Mouse (Mus musculus) gastrocnemius, postnatal 14 days (tissue): ENCODE measurements around the gene Tppp3. TPM values are rescaled to one million over a fixed set of nuclear protein-coding genes. Genes with fewer than 3 reads are reported as not detected.
A peak's percentile ranks its signal among the peaks of the same experiment; 100 is the strongest.

Experiments used
- DNase-seq: peaks from one replicate; pipeline ENCODE4 v3.0.0; 2021; ENCODE audit warnings: mixed read lengths
- intact Hi-C: fragments of 180-260 bp; cut with DNase I; formaldehyde crosslinking; loops from one replicate; pipeline ENCODE4 v1.15.1; 2025; ENCODE audit warnings: low total_unique reads
- total RNA-seq, 2 experiments: library from RNA; stranded (reverse); gene quantifications; 2 replicates each; pipeline ENCODE4 v1.2.3; 2021

The Tppp3 gene
- total RNA-seq, 2 experiments from 2014 or later: 191 to 254 TPM

- no peak for DNase-seq
- intact Hi-C loops: no loop called here
Observed at GRCm38 (mm10) chr8:105470681-105471313, 529 bp downstream of the Tppp3 start.

DNA sequence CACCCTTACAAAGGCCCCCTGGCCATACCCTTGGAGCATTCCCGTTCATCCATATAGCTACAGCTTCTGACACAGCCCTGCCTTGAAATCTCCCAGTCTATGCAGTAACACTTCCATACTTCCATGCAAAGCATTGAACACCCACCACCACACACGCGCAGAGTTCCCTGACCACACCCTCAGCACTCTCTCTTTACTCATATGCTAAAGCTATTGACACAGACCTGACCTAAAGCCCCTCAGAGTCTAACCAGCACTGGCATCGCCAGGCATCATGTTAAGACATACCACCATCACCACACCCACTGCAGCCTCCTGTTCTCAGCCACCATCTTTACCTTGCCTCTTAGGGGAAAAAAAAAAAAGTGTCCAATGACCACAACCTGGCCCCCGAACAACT lies 1.1 kb downstream of the Tppp3 start:
- DNase-seq: no peak
- intact Hi-C loops: no loop called here

DNA sequence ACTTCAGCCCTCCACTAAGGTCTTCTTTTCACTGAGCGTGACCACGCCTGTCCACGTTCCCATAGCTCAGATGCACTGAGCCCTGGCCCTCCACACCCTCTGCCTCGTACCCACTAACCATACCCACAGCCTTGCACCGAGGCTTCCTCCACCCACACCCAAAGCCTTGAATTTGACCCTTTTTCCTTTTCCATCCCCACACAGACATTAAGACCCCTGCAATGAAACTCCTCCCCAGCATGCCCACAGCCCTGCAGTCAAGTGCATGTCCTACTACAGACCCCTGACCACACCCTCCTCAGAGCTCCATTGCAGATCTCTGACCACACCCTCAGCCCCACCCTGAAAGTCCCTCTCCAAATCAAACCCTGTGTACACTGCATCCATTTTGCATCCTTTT lies 1.5 kb downstream of the Tppp3 start:
- no peak for DNase-seq
- intact Hi-C loops: no loop called here

DNA sequence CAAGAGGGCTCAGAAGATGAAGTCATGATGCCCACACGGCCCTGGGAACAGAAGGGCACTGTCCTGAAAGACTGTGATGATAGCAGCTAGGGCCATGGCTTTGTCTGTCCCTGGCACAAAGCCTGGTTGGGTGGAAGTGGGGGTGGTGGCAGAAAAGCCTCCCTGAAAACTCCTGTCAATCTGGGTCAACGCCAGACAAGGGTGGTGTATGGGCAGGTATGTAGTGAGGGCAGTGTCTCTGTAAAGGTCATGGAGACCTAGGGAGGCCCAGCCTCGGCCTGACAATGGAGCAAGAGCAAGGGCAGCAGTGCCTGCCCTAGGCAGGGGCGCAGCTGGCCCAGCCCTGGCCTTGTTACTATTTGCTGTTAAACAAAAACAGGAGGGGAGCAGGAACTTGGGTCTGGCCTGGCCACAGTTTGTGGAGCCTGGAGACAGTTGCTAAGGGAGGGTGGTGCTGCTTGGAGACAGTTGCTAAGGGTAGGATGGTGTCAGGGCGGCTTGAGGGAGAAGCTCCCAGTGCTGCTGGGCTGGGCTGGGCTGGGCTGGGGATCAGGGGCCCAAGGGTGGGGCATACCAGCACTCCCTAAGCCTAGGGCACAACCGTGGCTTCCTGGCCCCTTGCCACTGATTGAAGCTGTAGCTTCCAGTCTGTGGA lies 2.2 kb downstream of the Tppp3 start:
- intact Hi-C loops: no loop called here
- DNase-seq: peak; percentile 59

DNA sequence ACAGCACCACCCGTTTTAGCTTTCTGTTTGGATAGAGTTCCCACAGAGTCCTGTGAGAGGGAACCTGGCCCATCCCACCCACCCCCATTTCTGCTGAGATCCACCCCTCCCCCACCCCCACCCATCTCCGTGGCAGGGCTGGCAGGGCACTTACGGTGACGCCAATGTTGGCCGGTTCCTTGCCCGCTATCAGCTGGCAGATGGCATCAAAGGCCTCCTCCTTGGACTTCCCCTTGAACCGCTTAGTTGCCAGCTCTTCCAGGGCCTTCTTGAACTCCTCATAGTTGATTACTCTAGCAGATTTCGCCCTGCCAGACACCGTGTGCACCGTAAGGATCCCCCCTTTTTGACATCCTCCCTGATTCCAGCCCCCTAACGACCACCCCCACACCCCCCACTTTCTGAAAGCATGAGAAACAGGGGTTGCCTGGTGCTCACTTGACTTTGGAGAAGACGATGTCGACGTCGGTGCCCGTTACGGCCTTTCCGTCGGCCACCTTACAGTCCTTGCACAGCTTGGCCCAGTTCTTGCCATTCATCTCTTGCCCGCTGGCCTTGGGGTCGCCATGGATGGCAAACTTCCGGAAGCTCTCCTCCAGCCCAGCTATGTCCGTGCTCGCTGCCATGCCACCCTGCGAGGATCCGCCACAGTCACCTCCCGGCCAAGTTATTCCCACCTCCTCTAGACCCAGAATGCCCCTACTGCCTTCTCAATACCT lies 3.2 kb downstream of the Tppp3 start:
- DNase-seq: no peak
- intact Hi-C loops: no loop called here

GRCm38 (mm10) chr8:105467396-105467985 lies 3.8 kb downstream of the Tppp3 start:
- no peak for DNase-seq
- intact Hi-C loops: no loop called here

DNA sequence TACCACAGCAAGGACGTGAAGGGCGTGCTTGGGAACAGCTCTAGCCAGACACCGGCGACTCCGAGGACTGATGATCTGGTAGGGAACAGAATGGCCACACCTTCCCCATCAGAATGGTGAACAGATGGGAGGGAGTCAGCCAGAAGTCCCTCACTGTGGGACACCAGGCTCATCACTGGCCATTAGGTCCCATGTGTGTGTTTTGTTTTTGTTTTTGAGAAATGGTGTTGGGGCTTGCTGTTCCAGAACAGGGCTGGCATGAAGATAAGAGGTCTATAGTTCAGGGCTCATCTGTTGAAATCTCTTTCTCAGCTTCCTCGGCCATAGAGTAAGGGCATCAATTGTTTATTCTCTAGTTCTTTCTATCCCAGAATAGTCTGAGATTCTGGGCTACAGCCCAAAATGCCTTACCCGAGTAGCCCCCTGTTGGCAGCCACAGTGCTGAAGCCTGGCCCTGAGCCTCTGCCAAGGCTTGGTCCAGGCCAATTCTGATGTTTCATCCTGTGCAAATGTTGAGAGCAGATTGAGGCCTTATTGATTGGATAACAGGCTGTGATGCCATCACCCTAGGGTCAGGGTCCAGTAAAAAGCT lies 4.5 kb downstream of the Tppp3 start:
- intact Hi-C loops: no loop called here
- no peak for DNase-seq

DNA sequence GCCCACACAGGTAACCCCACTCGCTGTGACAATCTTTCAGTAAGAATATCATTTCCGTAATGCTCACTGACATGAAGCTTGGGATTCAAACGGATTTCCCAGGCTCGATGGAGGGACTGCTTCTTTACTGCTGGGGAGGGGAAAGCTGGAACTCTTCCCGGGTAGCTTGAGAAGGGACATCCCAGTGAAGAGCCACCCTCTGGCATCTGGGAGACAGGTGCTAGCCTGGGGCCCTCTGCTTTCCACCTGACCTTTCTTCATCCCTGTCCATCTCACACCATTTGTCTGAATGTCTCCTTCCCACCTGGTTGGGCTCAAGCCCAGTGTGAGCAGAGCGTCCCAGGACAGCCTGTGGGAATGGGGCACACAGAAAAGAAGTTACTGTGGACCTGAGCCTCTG lies 5.1 kb downstream of the Tppp3 start:
- DNase-seq: no peak
- intact Hi-C loops: no loop called here

GRCm38 (mm10) chr8:105464595-105464994 lies 6.7 kb downstream of the Tppp3 start:
- DNase-seq: no peak
- intact Hi-C loops: no loop called here

- intact Hi-C loops: no loop called here
- DNase-seq: no peak
Observed at GRCm38 (mm10) chr8:105461085-105461803, 10.1 kb downstream of the Tppp3 start.

DNA sequence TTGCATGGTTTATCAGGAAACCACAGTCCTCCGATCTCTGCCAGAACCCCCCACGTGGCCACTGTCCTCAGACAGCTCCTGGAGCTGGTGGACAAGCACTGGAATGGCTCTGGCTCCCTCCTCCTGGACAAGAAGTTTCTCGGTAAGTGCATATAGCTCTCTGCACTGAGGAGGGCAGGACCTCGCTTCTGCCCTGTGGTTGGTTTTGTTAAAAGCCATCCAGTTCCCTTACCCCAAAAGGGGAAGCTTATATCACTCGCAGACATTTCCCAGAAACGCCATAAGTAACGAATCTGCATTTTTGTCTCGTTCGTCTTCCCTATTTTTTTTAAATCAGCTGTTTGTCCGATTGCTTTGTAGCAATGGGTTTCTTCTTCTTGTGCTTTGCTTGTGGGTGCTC lies 16.1 kb downstream of the Tppp3 start:
- DNase-seq: no peak
- intact Hi-C loops: loop anchor here (10.0 kb wide), 1 partner anchor 50 kb away; no protein-coding TSS in a partner anchor

- DNase-seq: no peak
- intact Hi-C loops: loop anchor here (10.0 kb wide), 1 partner anchor 49 kb away; no protein-coding TSS in a partner anchor
Observed at GRCm38 (mm10) chr8:105454088-105454487, 17.2 kb downstream of the Tppp3 start.

- intact Hi-C loops: loop anchor here (10.0 kb wide), 1 partner anchor 48 kb away; no protein-coding TSS in a partner anchor
- no peak for DNase-seq
Observed at GRCm38 (mm10) chr8:105453296-105453695, 18.0 kb downstream of the Tppp3 start.

DNA sequence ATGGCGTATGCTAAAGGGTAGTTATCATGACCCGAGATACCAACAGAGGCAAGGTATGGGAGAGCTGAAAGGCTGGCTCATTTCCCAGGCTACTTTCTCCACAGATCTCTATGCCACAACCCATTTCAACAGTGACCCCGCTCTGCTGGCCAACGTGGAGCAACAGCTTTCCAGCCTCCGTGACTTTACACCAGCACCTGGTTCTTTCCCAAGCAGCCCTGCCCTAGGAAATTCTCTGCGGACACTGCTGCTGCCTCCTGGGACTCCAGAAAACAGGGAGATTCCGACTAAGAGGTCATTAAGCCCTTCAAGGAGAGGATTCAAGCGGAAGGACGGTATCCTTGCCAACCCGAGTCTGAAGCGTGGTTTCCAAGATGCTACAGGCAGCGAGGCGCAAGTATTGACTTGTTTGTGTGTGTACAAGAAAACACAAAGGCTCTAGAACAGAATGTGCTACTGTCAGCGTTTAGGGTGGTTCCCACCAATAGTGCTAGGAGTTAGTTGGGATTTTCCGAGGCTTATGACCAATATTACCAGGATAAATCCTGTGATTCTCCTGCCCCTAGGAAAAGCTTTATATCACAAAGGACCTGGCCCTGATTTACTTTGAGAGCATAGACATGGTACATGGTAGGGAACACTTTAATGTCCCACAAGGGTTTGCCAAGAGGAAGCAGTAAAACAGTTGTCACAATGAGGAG lies 19.3 kb downstream of the Tppp3 start:
- DNase-seq: no peak
- intact Hi-C loops: loop anchor here (10.0 kb wide), 1 partner anchor 47 kb away; no protein-coding TSS in a partner anchor

DNA sequence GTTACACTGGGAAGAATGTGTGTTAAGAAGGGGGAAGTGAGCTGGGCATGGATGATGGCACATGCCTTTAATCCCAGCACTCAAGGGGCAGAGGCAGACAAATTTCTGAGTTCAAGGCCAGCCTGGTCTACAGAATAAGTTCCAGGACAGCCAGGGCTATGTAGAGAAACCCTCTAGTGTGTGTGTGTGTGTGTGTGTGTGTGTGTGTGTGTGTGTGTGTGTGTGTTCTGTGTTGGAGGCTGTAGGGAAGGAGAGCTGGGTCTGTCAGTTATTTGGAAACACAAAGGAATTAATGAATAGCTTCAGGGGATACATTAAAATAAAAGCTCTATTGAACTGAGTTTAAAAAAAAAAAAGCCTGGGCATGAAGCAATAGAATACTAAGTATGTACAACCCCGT lies 20.3 kb downstream of the Tppp3 start:
- intact Hi-C loops: loop anchor here (10.0 kb wide), 1 partner anchor 46 kb away; no protein-coding TSS in a partner anchor
- no peak for DNase-seq

DNA sequence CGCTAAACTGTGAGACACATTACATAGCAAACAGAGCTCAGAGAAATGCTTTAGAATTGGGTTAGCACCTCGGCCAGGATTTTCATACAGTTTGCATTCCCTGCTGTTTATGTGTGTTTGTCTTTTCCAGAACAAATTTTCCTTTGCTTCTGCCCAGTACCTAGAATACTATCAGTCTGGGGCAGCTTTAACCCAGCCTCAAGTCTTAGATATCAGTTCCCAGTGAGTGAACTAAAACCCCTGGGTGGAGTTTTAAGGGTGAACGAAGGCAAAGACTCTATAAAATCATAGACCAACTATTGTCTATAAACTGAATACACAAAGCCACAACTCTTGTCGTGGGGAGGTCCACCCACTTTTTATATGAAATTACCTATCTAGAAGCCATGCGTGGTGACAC lies 22.7 kb downstream of the Tppp3 start:
- DNase-seq: no peak
- intact Hi-C loops: no loop called here

GRCm38 (mm10) chr8:105448188-105448587 lies 23.1 kb downstream of the Tppp3 start:
- no peak for DNase-seq
- intact Hi-C loops: no loop called here

DNA sequence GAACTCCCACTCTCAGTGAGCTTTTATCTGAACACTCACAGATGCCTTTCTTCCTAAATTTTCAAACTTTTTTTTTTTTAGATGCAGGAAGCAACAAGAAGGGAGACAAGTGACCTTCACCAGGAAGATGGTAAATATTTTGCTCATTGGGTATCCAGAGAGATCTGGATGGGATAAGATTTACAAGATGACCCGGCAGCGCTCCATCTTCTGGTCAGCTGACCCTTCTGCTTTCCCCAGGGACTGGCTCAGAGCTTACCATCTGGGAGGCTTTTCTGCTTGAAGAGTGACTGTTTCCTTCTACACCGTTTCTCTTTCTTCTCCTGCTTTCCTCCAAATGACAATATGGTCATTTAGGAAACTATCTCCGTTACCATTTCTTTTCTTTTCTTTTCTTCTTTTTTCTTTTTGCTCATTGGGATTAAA lies 25.2 kb downstream of the Tppp3 start:
- intact Hi-C loops: no loop called here
- peak; percentile 64 for DNase-seq
